Mouse (Mus musculus) stomach, postnatal 0 days (tissue): ENCODE results near the gene Fam169b.

Experiments used
- CTCF ChIP-seq: IDR thresholded peaks from 2 replicates; pipeline ENCODE4 v1.5.1; 2016; ENCODE audit warnings: antibody characterized with exemption, low read depth, mild to moderate bottlenecking, moderate library complexity
- EP300 ChIP-seq: optimal IDR thresholded peaks from 2 replicates; pipeline ENCODE3; 2016; ENCODE audit warnings: antibody characterized with exemption

DNA sequence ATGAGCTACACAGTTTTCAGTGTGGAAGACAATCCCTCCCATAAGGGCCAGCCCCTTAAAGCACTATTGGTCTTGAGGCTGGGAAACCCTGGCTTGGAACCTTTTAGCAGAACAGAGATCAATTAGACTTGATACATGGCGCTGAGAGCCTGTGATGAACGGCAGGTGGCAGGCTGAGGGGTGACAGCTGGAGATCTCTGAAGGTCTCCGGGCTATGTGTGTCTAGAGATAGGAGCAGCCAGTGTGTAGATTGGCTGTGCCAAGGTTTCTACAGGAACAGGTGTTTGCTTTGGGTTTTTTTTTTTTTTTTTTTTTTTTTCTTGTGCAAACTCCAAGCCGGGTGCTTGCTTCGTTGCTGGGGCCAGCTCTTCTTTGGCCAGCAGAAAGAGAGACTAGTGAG is 135.0 kb downstream of the Fam169b start:
- TF ChIP-seq CTCF (peak; percentile 22; the same call in 1 of the 2 replicates), EP300 (no peak)
